In the genomic region with DNA sequence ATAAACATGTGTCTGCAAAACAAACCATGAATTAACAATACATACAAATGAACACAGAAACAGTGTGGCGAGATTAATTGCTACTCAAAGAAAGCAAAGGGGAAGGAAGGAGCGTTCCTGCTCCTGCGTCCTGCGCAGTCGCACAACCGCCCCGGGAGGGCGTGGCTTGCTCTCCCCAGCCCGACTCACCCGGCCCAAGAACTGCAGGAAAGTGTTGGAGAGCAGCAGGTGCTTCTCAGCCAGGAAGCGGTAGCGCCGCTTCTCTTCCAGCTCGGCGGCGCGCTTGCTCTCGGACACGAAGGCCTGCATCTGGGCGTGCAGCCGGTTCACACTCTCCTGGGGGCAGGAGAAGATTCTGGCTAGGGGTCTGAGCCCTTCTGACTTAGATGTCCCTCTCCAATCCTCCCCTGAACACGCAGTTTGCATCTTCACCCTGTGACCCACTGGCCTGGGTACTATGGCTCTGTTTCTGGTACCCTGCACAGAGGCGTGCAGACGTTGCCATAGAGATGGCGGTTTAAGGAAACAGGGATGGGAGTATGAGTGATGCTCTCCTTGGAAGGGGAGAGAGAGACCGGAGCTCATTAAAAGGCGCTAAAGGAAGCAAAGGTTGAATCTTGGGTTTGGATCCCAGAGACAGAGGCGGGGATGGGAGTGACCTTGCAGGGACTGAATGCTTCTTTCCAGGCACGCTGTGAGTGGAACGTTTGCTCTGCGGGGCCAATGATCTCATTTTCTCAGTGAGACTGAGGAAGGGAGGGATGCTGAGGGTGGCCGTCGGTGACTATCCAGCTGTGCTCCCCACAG, we compare ENCODE assay signal across 8 mouse cellular contexts. TPM values are rescaled to one million over a fixed set of nuclear protein-coding genes. Genes with fewer than 3 reads are reported as not detected.
DNase-seq lines count a peak whose midpoint lies in the region; ATAC-seq and TF ChIP-seq lines count a peak whose summit lies in the region.

No protein-coding gene starts in this region.

- H3K4me2 ChIP-seq in intestine, embryonic 16.5 days (ENCODE audit: low read depth, low read length) = peak overlapping the region; percentile 61
- peak overlapping the region; percentile 61 for H3K4me2 ChIP-seq in liver, embryonic 16.5 days (ENCODE audit: low read depth, low read length)
- H3K4me2 ChIP-seq in neural tube, embryonic 11.5 days (ENCODE audit: low read depth) = peak overlapping the region; percentile 73

- peak overlapping the region; percentile 65 for H3K27ac ChIP-seq in intestine, embryonic 16.5 days (ENCODE audit: low read length)
- no peak overlapping the region for H3K27ac ChIP-seq in liver, embryonic 16.5 days (ENCODE audit: low read length)
- no peak overlapping the region for H3K27ac ChIP-seq in neural tube, embryonic 11.5 days (ENCODE audit: low read depth, low read length)
- H3K27ac ChIP-seq in thymus, adult 2 months (ENCODE audit: control insufficient read depth, insufficient read depth, low read length) = peak overlapping the region; percentile 82

- no peaks in the 10 kb centered on the region for H3K36me3 ChIP-seq in intestine, embryonic 16.5 days (ENCODE audit: control insufficient read depth, insufficient read depth, low read length)
- H3K36me3 ChIP-seq in liver, embryonic 16.5 days (ENCODE audit: control insufficient read depth, insufficient read depth) = no peaks in the 10 kb centered on the region
- H3K36me3 ChIP-seq in neural tube, embryonic 11.5 days (ENCODE audit: control insufficient read depth, insufficient read depth, low read length) = no peaks in the 10 kb centered on the region
- H3K36me3 ChIP-seq in thymus, adult 2 months (ENCODE audit: control insufficient read depth, insufficient read depth, low read length) = no peaks in the 10 kb centered on the region

- TF ChIP-seq POLR2A in thymus, adult 2 months (IDR thresholded peaks at IDR 0.05; ENCODE audit: control insufficient read depth, extremely low read depth, insufficient read depth, low read length, poor library complexity) = peak; percentile 95

- H3K9ac ChIP-seq in intestine, embryonic 16.5 days (ENCODE audit: low read depth, low read length) = peak overlapping the region; percentile 59
- H3K9ac ChIP-seq in liver, embryonic 16.5 days (ENCODE audit: low read depth, low read length) = no peak overlapping the region
- peak overlapping the region; percentile 30 for H3K9ac ChIP-seq in neural tube, embryonic 11.5 days (ENCODE audit: low read length)

- H3K27me3 ChIP-seq in intestine, embryonic 16.5 days (replicated peaks; ENCODE audit: control insufficient read depth, insufficient read depth, low read length) = 0 out of 2 replicates have a peak, but pooled peaks cover 2% of the 10 kb centered on the region
- no peaks in the 10 kb centered on the region for H3K27me3 ChIP-seq in liver, embryonic 16.5 days (ENCODE audit: control insufficient read depth, insufficient read depth, low read depth, low read length)
- H3K27me3 ChIP-seq in neural tube, embryonic 11.5 days (ENCODE audit: control insufficient read depth, insufficient read depth, low read length) = no peaks in the 10 kb centered on the region
- H3K27me3 ChIP-seq in thymus, adult 2 months (ENCODE audit: control insufficient read depth, insufficient read depth, low read length) = no peaks in the 10 kb centered on the region

- TF ChIP-seq CTCF in thymus, adult 2 months (IDR thresholded peaks at IDR 0.05; ENCODE audit: borderline replicate concordance, control insufficient read depth, extremely low read depth, insufficient read depth, low read length, poor library complexity) = peak; percentile 50; the same call in 1 of the 2 replicates

- H3K4me3 ChIP-seq in intestine, embryonic 16.5 days (ENCODE audit: low read length) = peak overlapping the region; percentile 36
- H3K4me3 ChIP-seq in liver, embryonic 16.5 days (ENCODE audit: low read depth, low read length) = peak overlapping the region; percentile 34
- H3K4me3 ChIP-seq in neural tube, embryonic 11.5 days (ENCODE audit: low read depth, low read length) = peak overlapping the region; percentile 33
- H3K4me3 ChIP-seq in thymus, adult 2 months (ENCODE audit: control insufficient read depth, insufficient read depth, low read length) = peak overlapping the region; percentile 44

- peaks cover 16% of the 10 kb centered on the region for H3K4me1 ChIP-seq in intestine, embryonic 16.5 days (ENCODE audit: control insufficient read depth, insufficient read depth, low read length)
- H3K4me1 ChIP-seq in liver, embryonic 16.5 days (ENCODE audit: control insufficient read depth, low read depth, low read length) = peaks cover 7% of the 10 kb centered on the region
- peaks cover 5% of the 10 kb centered on the region; the same call in 1 of the 2 replicates for H3K4me1 ChIP-seq in neural tube, embryonic 11.5 days (ENCODE audit: control insufficient read depth, insufficient read depth, low read length)
- H3K4me1 ChIP-seq in thymus, adult 2 months (replicated peaks; ENCODE audit: control insufficient read depth, insufficient read depth, low read length) = peaks cover 15% of the 10 kb centered on the region

- ATAC-seq in intestine, embryonic 16.5 days = peak; percentile 82
- ATAC-seq in liver, embryonic 16.5 days (ENCODE audit: low read depth) = no peak
- no peak for ATAC-seq in neural tube, embryonic 11.5 days (ENCODE audit: insufficient read depth, low FRiP score, low TSS enrichment)

- DNase-seq in ovary, adult 18-20 months (ENCODE audit: low spot score) = peak; percentile 56
- no peak for DNase-seq in ovary, postnatal 10 days (ENCODE audit: low spot score)
- peak; percentile 82 for DNase-seq in embryo, embryonic 10.5 days (ENCODE audit: low spot score)
- DNase-seq in heart, adult 11 months = peak; percentile 98
- DNase-seq in neural tube, embryonic 11.5 days (ENCODE audit: low spot score) = peak; percentile 74
- DNase-seq in thymus, adult 2 months = peak; percentile 92

- 2% methylated on average over 33 of the region's 33 CpGs for WGBS in intestine, embryonic 16.5 days
- 3% methylated on average over 33 of the region's 33 CpGs for WGBS in liver, embryonic 16.5 days (ENCODE audit: insufficient replicate concordance)
- under 1% methylated on average over 33 of the region's 33 CpGs for WGBS in neural tube, embryonic 11.5 days
- WGBS in thymus, adult 2 months = 2% methylated on average over 33 of the region's 33 CpGs

- no peaks in the 10 kb centered on the region for H3K9me3 ChIP-seq in intestine, embryonic 16.5 days (ENCODE audit: control insufficient read depth, low read length)
- no peaks in the 10 kb centered on the region for H3K9me3 ChIP-seq in liver, embryonic 16.5 days (replicated peaks; ENCODE audit: control insufficient read depth, low read length)
- H3K9me3 ChIP-seq in neural tube, embryonic 11.5 days (ENCODE audit: control insufficient read depth, low read length) = no peaks in the 10 kb centered on the region

RNA-seq across cellular contexts. Expression of a gene that starts 14.8 kb away (rescaled TPM):
- 13.6 and 17.9 TPM in 2 replicates for polyA plus RNA-seq in intestine, embryonic 16.5 days (2015; fragmentation: Nextera tagmentation; extraction: Ambion mirVana)
- 1.7 and 2.6 TPM in 2 replicates for polyA plus RNA-seq in liver, embryonic 16.5 days (2015; fragmentation: Nextera tagmentation; extraction: Ambion mirVana)
- polyA plus RNA-seq in neural tube, embryonic 11.5 days (2014; fragmentation: Nextera tagmentation; extraction: Ambion mirVana) = 1.9 and 2.3 TPM in 2 replicates
- polyA plus RNA-seq in thymus, adult 2 months (2012; rRNA removed) = 0.68 and 2.9 TPM in 2 replicates

RNA-seq across cellular contexts. Expression of a gene that starts 16.0 kb away (rescaled TPM):
- polyA plus RNA-seq in intestine, embryonic 16.5 days (2015; fragmentation: Nextera tagmentation; extraction: Ambion mirVana) = 0.07 TPM in 1 of 2 replicates, not detected in the other
- polyA plus RNA-seq in liver, embryonic 16.5 days (2015; fragmentation: Nextera tagmentation; extraction: Ambion mirVana) = not detected in 2 replicates
- polyA plus RNA-seq in neural tube, embryonic 11.5 days (2014; fragmentation: Nextera tagmentation; extraction: Ambion mirVana) = not detected in 2 replicates
- polyA plus RNA-seq in thymus, adult 2 months (2012; rRNA removed) = 0.15 TPM in 1 of 2 replicates, not detected in the other

RNA-seq across cellular contexts. Expression of a gene that starts 41.3 kb away (rescaled TPM):
- polyA plus RNA-seq in intestine, embryonic 16.5 days (2015; fragmentation: Nextera tagmentation; extraction: Ambion mirVana) = 0.29 and 0.32 TPM in 2 replicates
- polyA plus RNA-seq in liver, embryonic 16.5 days (2015; fragmentation: Nextera tagmentation; extraction: Ambion mirVana) = 0.04 and 0.07 TPM in 2 replicates
- 0.38 and 0.49 TPM in 2 replicates for polyA plus RNA-seq in neural tube, embryonic 11.5 days (2014; fragmentation: Nextera tagmentation; extraction: Ambion mirVana)
- polyA plus RNA-seq in thymus, adult 2 months (2012; rRNA removed) = 0.11 and 0.24 TPM in 2 replicates

RNA-seq across cellular contexts. Expression of a gene that starts 41.5 kb away (rescaled TPM):
- polyA plus RNA-seq in intestine, embryonic 16.5 days (2015; fragmentation: Nextera tagmentation; extraction: Ambion mirVana) = 51.2 and 56.2 TPM in 2 replicates
- 13.1 and 13.3 TPM in 2 replicates for polyA plus RNA-seq in liver, embryonic 16.5 days (2015; fragmentation: Nextera tagmentation; extraction: Ambion mirVana)
- 27.3 and 28.8 TPM in 2 replicates for polyA plus RNA-seq in neural tube, embryonic 11.5 days (2014; fragmentation: Nextera tagmentation; extraction: Ambion mirVana)
- 27.1 and 27.7 TPM in 2 replicates for polyA plus RNA-seq in thymus, adult 2 months (2012; rRNA removed)

RNA-seq across cellular contexts. Expression of a gene that starts 57.7 kb away (rescaled TPM):
- 27.1 and 28.3 TPM in 2 replicates for polyA plus RNA-seq in intestine, embryonic 16.5 days (2015; fragmentation: Nextera tagmentation; extraction: Ambion mirVana)
- polyA plus RNA-seq in liver, embryonic 16.5 days (2015; fragmentation: Nextera tagmentation; extraction: Ambion mirVana) = 16.7 and 19.5 TPM in 2 replicates
- polyA plus RNA-seq in neural tube, embryonic 11.5 days (2014; fragmentation: Nextera tagmentation; extraction: Ambion mirVana) = 21.9 and 22.9 TPM in 2 replicates
- 65.2 and 71.4 TPM in 2 replicates for polyA plus RNA-seq in thymus, adult 2 months (2012; rRNA removed)

Comparison
In these comparisons a context has a peak if more than half of its experiments do, and no peak if none do; other contexts are left out.
1. H3K27ac ChIP-seq: peak in intestine, embryonic 16.5 days (single experiment) and thymus, adult 2 months (single experiment); none in liver, embryonic 16.5 days (single experiment) and neural tube, embryonic 11.5 days (single experiment).
2. Peak in every context shown above with its lines, with median percentiles within 50 percentile points of each other: H3K4me2 ChIP-seq and H3K4me3 ChIP-seq.